Mouse (Mus musculus) liver, postnatal 0 days (tissue): ENCODE results near the gene Gm43951. TPM values are rescaled to one million over a fixed set of nuclear protein-coding genes. Genes with fewer than 3 reads are reported as not detected.
A peak's percentile ranks its signal among the peaks of the same experiment; 100 is the strongest.

Experiments used
- ATAC-seq: fragments of 200-750 bp; cut with Nextera tagmentation; 2 replicates; pipeline ENCODE4 v1.8.0; 2017; ENCODE audit warnings: mild to moderate bottlenecking, moderate library complexity
- DNase-seq: peaks from one replicate; pipeline ENCODE4 v3.0.0-alpha.2; 2016
- H3K27ac ChIP-seq: fragments of 300-500 bp; sonication (generic); 2 replicates; pipeline ENCODE4 v1.5.1; 2014; ENCODE audit warnings: antibody characterized with exemption, moderate library complexity, mild to moderate bottlenecking, low read depth
- H3K27me3 ChIP-seq: fragments of 300-500 bp; sonication (generic); 2 replicates; pipeline ENCODE4 v1.6.1; 2014; ENCODE audit warnings: low read length, control low read depth, mixed read lengths; ENCODE audit not compliant: insufficient read depth
- H3K36me3 ChIP-seq: fragments of 300-500 bp; sonication (generic); replicated peaks from 2 replicates; pipeline ENCODE4 v1.6.1; 2014; ENCODE audit warnings: mild to moderate bottlenecking, control low read depth, low read length, moderate library complexity, mixed read lengths; ENCODE audit not compliant: insufficient read depth
- H3K4me1 ChIP-seq: fragments of 300-500 bp; sonication (generic); 2 replicates; pipeline ENCODE4 v1.6.1; 2014; ENCODE audit warnings: antibody characterized with exemption, mild to moderate bottlenecking, control low read depth; ENCODE audit not compliant: insufficient read depth
- H3K4me2 ChIP-seq: fragments of 300-500 bp; sonication (generic); 2 replicates; pipeline ENCODE4 v1.6.1; 2014; ENCODE audit warnings: low read depth, mild to moderate bottlenecking, low read length, moderate library complexity, mixed read lengths
- H3K4me3 ChIP-seq: fragments of 300-500 bp; sonication (generic); 2 replicates; pipeline ENCODE4 v1.5.1; 2014; ENCODE audit warnings: low read depth, low read length
- H3K9ac ChIP-seq: fragments of 300-500 bp; sonication (generic); replicated peaks from 2 replicates; pipeline ENCODE4 v1.6.1; 2014; ENCODE audit warnings: mild to moderate bottlenecking, moderate library complexity
- H3K9me3 ChIP-seq: fragments of 300-500 bp; sonication (generic); 2 replicates; pipeline ENCODE4 v1.6.1; 2016; ENCODE audit warnings: mild to moderate bottlenecking, control low read depth, low read length, mixed read lengths
- CTCF ChIP-seq: sonication (generic); IDR thresholded peaks from 2 replicates; pipeline ENCODE4 v1.5.1; 2016; ENCODE audit warnings: antibody characterized with exemption, low read depth
- EP300 ChIP-seq: IDR thresholded peaks from 2 replicates; pipeline ENCODE4 v1.6.1; 2016; ENCODE audit warnings: antibody characterized with exemption, low read depth, mild to moderate bottlenecking
- WGBS: fragments of 180-500 bp; shearing (Covaris S2); extraction: QIAGEN DNeasy Blood & Tissue Kit; methylation state at CpG from one replicate; pipeline ENCODE4 v1.1.7; 2014; ENCODE audit not compliant: insufficient replicate concordance; 5-methylcytosine and 5-hydroxymethylcytosine counted together
- polyA plus RNA-seq: library from polyadenylated mRNA; unstranded; fragments of >200 nt; fragmentation: Nextera tagmentation; extraction: Ambion mirVana; gene quantifications from 2 replicates; pipeline ENCODE4 v1.2.1, GENCODE M21; 2015

The Gm43951 gene
- polyA plus RNA-seq, 1 experiment from 2014 or later, result not detected

- Histone ChIP-seq H3K4me1 (peaks cover 10% of the 10 kb centered on the region), H3K4me3 (peak within 1 kb of the TSS; percentile 74), H3K9ac (peak within 1 kb of the TSS; percentile 80), H3K36me3 (0 out of 2 replicates have a peak, but pooled peaks cover 11% of the 10 kb centered on the region), H3K4me2 (peak within 1 kb of the TSS; percentile 94), H3K9me3 (no peaks in the 10 kb centered on the region), H3K27ac (peak within 1 kb of the TSS; percentile 58; the same call in 1 of the 2 replicates), H3K27me3 (no peaks in the 10 kb centered on the region)
- TF ChIP-seq EP300, result no peak
- no peak for TF ChIP-seq CTCF
- under 1% methylated on average over 42 of the region's 42 CpGs for WGBS
- ATAC-seq, result peak; percentile 92
- peak; percentile 88 for DNase-seq
Observed at GRCm38 (mm10) chr11:72207204-72207833, 679 bp upstream of the Gm43951 start, which contains the start of the genes 4933427D14Rik and Txndc17. TSS of gene 4933427D14Rik (minus strand) at chr11:72207459. TSS of gene Txndc17 (plus strand) at chr11:72207547.

- peaks cover 10% of the 10 kb centered on the region for H3K4me1 ChIP-seq
- H3K9ac ChIP-seq, result no peak overlapping the region
- no peak for DNase-seq
- H3K27me3 ChIP-seq, result no peaks in the 10 kb centered on the region
- H3K4me3 ChIP-seq, result no peak overlapping the region
- no peak overlapping the region for H3K27ac ChIP-seq
- H3K9me3 ChIP-seq, result no peaks in the 10 kb centered on the region
- H3K4me2 ChIP-seq, result no peak overlapping the region
- WGBS, result 81% methylated on average over 6 of the region's 6 CpGs
- TF ChIP-seq EP300, result no peak
- TF ChIP-seq CTCF, result no peak
- no peak for ATAC-seq
- H3K36me3 ChIP-seq, result peaks cover 14% of the 10 kb centered on the region
Observed at GRCm38 (mm10) chr11:72205256-72205655, 1.4 kb downstream of the Gm43951 start.

GRCm38 (mm10) chr11:72203440-72203839 is 3.2 kb downstream of the Gm43951 start:
- Histone ChIP-seq H3K9ac (no peak overlapping the region), H3K36me3 (peaks cover 15% of the 10 kb centered on the region), H3K4me2 (no peak overlapping the region), H3K9me3 (no peaks in the 10 kb centered on the region), H3K27me3 (no peaks in the 10 kb centered on the region), H3K4me3 (no peak overlapping the region), H3K4me1 (peaks cover 10% of the 10 kb centered on the region), H3K27ac (no peak overlapping the region)
- no peak for ATAC-seq
- WGBS, result 84% methylated on average over 1 of the region's 1 CpGs
- no peak for DNase-seq
- no peak for TF ChIP-seq EP300
- TF ChIP-seq CTCF, result no peak

- no peak overlapping the region for H3K4me3 ChIP-seq
- no peaks in the 10 kb centered on the region for H3K9me3 ChIP-seq
- no peaks in the 10 kb centered on the region for H3K27me3 ChIP-seq
- no peak overlapping the region for H3K9ac ChIP-seq
- no peak overlapping the region for H3K4me2 ChIP-seq
- ATAC-seq, result 0 out of 2 replicates have a peak, but pooled peaks have one; percentile 27
- H3K4me1 ChIP-seq, result no peaks in the 10 kb centered on the region
- TF ChIP-seq CTCF, result no peak
- no peak for TF ChIP-seq EP300
- H3K36me3 ChIP-seq, result peaks cover 21% of the 10 kb centered on the region
- DNase-seq, result no peak
- 72% methylated on average over 8 of the region's 8 CpGs for WGBS
- 0 out of 2 replicates have a peak overlapping the region, but pooled peaks have one; percentile 52 for H3K27ac ChIP-seq
Observed at GRCm38 (mm10) chr11:72196506-72196905, 10.1 kb downstream of the Gm43951 start.

GRCm38 (mm10) chr11:72194259-72194658 is 12.4 kb downstream of the Gm43951 start:
- no peak overlapping the region for H3K4me3 ChIP-seq
- TF ChIP-seq EP300 (no peak), CTCF (no peak)
- H3K9me3 ChIP-seq, result no peaks in the 10 kb centered on the region
- H3K27me3 ChIP-seq, result no peaks in the 10 kb centered on the region
- ATAC-seq (no peak), DNase-seq (no peak)
- no peak overlapping the region for H3K9ac ChIP-seq
- WGBS, result 89% methylated on average over 2 of the region's 2 CpGs
- no peak overlapping the region for H3K4me2 ChIP-seq
- peaks cover 24% of the 10 kb centered on the region for H3K36me3 ChIP-seq
- no peak overlapping the region for H3K27ac ChIP-seq
- no peaks in the 10 kb centered on the region for H3K4me1 ChIP-seq

- no peak overlapping the region for H3K4me2 ChIP-seq
- ATAC-seq (no peak), DNase-seq (no peak)
- no peak overlapping the region for H3K27ac ChIP-seq
- H3K27me3 ChIP-seq, result no peaks in the 10 kb centered on the region
- no peaks in the 10 kb centered on the region for H3K9me3 ChIP-seq
- no peak overlapping the region for H3K9ac ChIP-seq
- TF ChIP-seq CTCF (no peak), EP300 (no peak)
- 85% methylated on average over 1 of the region's 1 CpGs for WGBS
- peaks cover 12% of the 10 kb centered on the region for H3K36me3 ChIP-seq
- H3K4me1 ChIP-seq, result no peaks in the 10 kb centered on the region
- H3K4me3 ChIP-seq, result no peak overlapping the region
Observed at GRCm38 (mm10) chr11:72190857-72191256, 15.8 kb downstream of the Gm43951 start.
